Mouse (Mus musculus) urinary bladder, adult 18-20 months (tissue): ENCODE data around the gene Prr11.

Experiments
- DNase-seq, 2 experiments: peaks; one replicate each; pipeline ENCODE4 v3.0.0; 2022; ENCODE audit warnings: low spot score in 2 of 2, mixed read lengths in 2 of 2

The Prr11 gene

DNA sequence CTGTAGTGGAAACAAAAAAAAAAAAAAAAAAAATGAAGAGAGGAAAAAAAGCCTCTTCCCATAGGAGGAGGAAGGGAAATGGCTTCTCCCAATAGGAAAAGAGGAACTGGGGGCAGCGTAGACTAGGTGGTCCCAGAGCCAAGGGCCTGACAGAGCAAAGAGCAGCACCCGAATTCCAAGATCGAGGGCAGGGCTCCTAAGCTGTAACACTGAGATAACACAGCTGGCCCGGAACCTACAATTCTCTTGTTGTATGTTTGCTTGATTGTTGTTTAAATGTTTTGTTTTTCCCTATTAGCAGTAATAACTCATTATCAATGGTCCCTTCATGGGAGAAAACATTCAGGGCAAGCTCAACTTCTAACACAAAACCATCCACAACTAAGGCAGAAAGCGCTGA, 61.5 kb downstream of the Prr11 start:
- DNase-seq, result no peak

DNA sequence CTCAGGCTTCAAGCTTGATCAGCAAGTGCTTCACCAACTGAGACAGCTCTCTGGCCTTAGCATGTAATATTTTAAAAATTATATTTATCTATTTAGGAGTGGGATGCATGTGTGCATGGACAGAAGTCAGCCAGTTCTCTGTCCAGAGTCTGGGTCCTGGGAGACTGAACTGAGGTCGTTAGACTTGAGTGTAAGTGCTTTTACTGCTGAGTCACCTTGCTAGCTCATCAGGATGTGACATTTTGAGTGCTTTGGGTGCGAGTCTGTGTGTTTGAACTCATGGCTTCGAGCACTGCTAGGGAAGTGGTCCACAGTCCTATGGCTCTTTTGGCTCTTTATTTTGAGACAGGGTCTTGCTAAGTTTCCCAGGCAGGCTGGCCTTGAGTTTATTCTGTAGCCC, 65.5 kb downstream of the Prr11 start:
- no peak for DNase-seq

DNA sequence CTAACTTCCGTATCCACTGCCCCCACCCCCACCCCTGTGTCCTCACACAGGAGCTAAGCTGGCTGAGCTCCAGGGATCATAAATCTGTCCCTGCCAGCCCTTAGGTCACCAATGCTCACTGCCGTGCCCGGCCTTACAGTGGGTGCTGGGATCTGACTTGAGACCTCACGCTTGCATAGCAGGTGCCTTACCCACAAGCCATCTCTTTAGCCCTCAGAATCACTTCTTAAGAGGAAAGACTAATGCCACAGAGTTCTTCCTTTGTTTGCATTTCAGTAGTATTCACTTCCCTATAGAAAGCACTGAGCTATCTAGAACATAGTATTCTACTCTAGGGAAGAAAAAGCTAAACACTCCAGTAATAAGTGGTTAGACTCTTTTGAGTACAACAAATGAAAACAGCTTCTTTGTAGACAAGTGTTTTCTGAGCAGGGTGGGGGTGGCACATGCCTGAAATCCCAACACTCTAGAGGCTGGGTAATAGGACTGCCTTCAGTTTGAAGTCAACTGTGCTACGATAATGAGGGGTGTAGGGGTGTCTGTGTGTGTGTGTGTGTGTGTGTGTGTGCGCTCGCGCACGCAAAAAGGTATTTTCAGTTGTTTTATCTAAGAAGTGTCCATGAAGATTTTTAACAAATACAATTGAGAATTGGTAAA, 69.1 kb downstream of the Prr11 start:
- no peak for DNase-seq
